Mouse (Mus musculus): ENCODE measurements around the gene Tldc2. TPM values are rescaled to one million over a fixed set of nuclear protein-coding genes. Genes with fewer than 3 reads are reported as not detected.
A peak's percentile ranks its signal among the peaks of the same experiment; 100 is the strongest.

Gene Tldc2
- polyA plus RNA-seq, 1 experiment from 2014 or later: not detected

GRCm38 (mm10) chr2:157129601-157130164 is 42.8 kb downstream of the Tldc2 start:
- DNase-seq: no peak
- peak overlapping the region; percentile 35; the same call in 1 of the 2 replicates for H3K27ac ChIP-seq
- H3K36me3 ChIP-seq: peaks cover 17% of the 10 kb centered on the region
- H3K4me2 ChIP-seq: peak overlapping the region; percentile 25
- H3K9me3 ChIP-seq (replicated peaks): no peaks in the 10 kb centered on the region
- H3K27me3 ChIP-seq: no peaks in the 10 kb centered on the region
- no peak overlapping the region for H3K4me3 ChIP-seq (replicated peaks)
- no peak for ATAC-seq (ENCODE audit: low read depth)
- H3K9ac ChIP-seq: no peak overlapping the region
- H3K4me1 ChIP-seq (replicated peaks): peaks cover 45% of the 10 kb centered on the region
- WGBS (ENCODE audit: insufficient replicate concordance): 61% methylated on average over 11 of the region's 11 CpGs

- H3K4me2 ChIP-seq: peak overlapping the region; percentile 61
- H3K9me3 ChIP-seq (replicated peaks): no peaks in the 10 kb centered on the region
- DNase-seq (no peak), ATAC-seq (ENCODE audit: low read depth) (no peak)
- no peaks in the 10 kb centered on the region for H3K27me3 ChIP-seq
- WGBS (ENCODE audit: insufficient replicate concordance): 40% methylated on average over 8 of the region's 8 CpGs
- peaks cover 9% of the 10 kb centered on the region for H3K36me3 ChIP-seq
- H3K27ac ChIP-seq: peak overlapping the region; percentile 31; the same call in 1 of the 2 replicates
- H3K4me1 ChIP-seq (replicated peaks): peaks cover 52% of the 10 kb centered on the region
- peak overlapping the region; percentile 47 for H3K4me3 ChIP-seq (replicated peaks)
- peak overlapping the region; percentile 66 for H3K9ac ChIP-seq
Measured at GRCm38 (mm10) chr2:157130813-157131514, 44.1 kb downstream of the Tldc2 start.

- H3K27ac ChIP-seq: peak overlapping the region; percentile 19
- H3K4me1 ChIP-seq (replicated peaks): peaks cover 60% of the 10 kb centered on the region
- WGBS (ENCODE audit: insufficient replicate concordance): 89% methylated on average over 1 of the region's 1 CpGs
- H3K4me3 ChIP-seq (replicated peaks): no peak overlapping the region
- no peaks in the 10 kb centered on the region for H3K9me3 ChIP-seq (replicated peaks)
- DNase-seq: no peak
- H3K27me3 ChIP-seq: no peaks in the 10 kb centered on the region
- peaks cover 4% of the 10 kb centered on the region for H3K36me3 ChIP-seq
- no peak for ATAC-seq (ENCODE audit: low read depth)
- no peak overlapping the region; the same call in 1 of the 2 replicates for H3K9ac ChIP-seq
- peak overlapping the region; percentile 20 for H3K4me2 ChIP-seq
Measured at GRCm38 (mm10) chr2:157132086-157132485, 45.2 kb downstream of the Tldc2 start.

GRCm38 (mm10) chr2:157132686-157133540 is 46.1 kb downstream of the Tldc2 start:
- no peak for ATAC-seq (ENCODE audit: low read depth)
- 66% methylated on average over 3 of the region's 3 CpGs for WGBS (ENCODE audit: insufficient replicate concordance)
- Histone ChIP-seq H3K9ac (no peak overlapping the region), H3K9me3 (replicated peaks) (no peaks in the 10 kb centered on the region), H3K4me3 (replicated peaks) (no peak overlapping the region), H3K27ac (peak overlapping the region; percentile 44), H3K27me3 (no peaks in the 10 kb centered on the region), H3K4me2 (peak overlapping the region; percentile 88), H3K4me1 (replicated peaks) (peaks cover 63% of the 10 kb centered on the region), H3K36me3 (peaks cover 4% of the 10 kb centered on the region; the same call in 1 of the 2 replicates)
- DNase-seq: no peak

GRCm38 (mm10) chr2:157133769-157134478 is 47.1 kb downstream of the Tldc2 start:
- 8% methylated on average over 11 of the region's 11 CpGs for WGBS (ENCODE audit: insufficient replicate concordance)
- Histone ChIP-seq H3K4me3 (replicated peaks) (peak overlapping the region; percentile 79), H3K9me3 (replicated peaks) (no peaks in the 10 kb centered on the region), H3K9ac (peak overlapping the region; percentile 90), H3K27ac (peak overlapping the region; percentile 87), H3K4me1 (replicated peaks) (peaks cover 64% of the 10 kb centered on the region), H3K4me2 (peak overlapping the region; percentile 88), H3K27me3 (no peaks in the 10 kb centered on the region), H3K36me3 (no peaks in the 10 kb centered on the region)
- no peak for ATAC-seq (ENCODE audit: low read depth)
- no peak for DNase-seq

DNA sequence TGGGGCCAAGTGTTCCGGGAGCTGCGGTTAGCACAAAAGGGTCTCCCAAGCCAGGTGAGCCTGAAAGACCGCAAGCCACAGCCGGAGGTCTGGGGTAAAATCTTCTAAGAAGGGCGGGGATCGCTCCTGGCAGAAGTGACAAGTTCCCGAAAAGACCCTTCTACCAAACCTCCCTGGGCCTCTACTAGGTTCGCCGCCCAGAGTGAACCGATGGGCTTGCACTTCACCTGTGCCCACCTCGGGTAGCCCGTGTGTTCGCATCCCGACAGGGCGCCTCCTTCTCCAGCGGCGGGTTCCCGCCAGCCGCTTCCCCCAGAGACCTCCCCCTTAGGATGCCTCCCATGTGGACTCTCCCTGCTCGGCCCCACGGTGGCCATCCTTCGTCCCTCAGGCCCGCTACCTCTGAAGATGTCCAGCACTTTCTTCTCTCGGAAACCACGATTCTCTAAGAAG is 47.6 kb downstream of the Tldc2 start:
- H3K9ac ChIP-seq: peak overlapping the region; percentile 90
- DNase-seq (peak; percentile 43), ATAC-seq (ENCODE audit: low read depth) (peak; percentile 57)
- peak overlapping the region; percentile 79 for H3K4me3 ChIP-seq (replicated peaks)
- H3K27me3 ChIP-seq: no peaks in the 10 kb centered on the region
- no peaks in the 10 kb centered on the region for H3K9me3 ChIP-seq (replicated peaks)
- peaks cover 61% of the 10 kb centered on the region for H3K4me1 ChIP-seq (replicated peaks)
- H3K36me3 ChIP-seq: no peaks in the 10 kb centered on the region
- H3K27ac ChIP-seq: peak overlapping the region; percentile 87
- H3K4me2 ChIP-seq: peak overlapping the region; percentile 88
- under 1% methylated on average over 25 of the region's 25 CpGs for WGBS (ENCODE audit: insufficient replicate concordance)

- H3K36me3 ChIP-seq: no peaks in the 10 kb centered on the region
- peak within 1 kb of the TSS; percentile 90 for H3K9ac ChIP-seq
- peak within 1 kb of the TSS; percentile 79 for H3K4me3 ChIP-seq (replicated peaks)
- WGBS (ENCODE audit: insufficient replicate concordance): 0% methylated on average over 32 of the region's 32 CpGs
- H3K27ac ChIP-seq: peak within 1 kb of the TSS; percentile 91
- H3K9me3 ChIP-seq (replicated peaks): no peaks in the 10 kb centered on the region
- peak; percentile 97 for DNase-seq
- no peaks in the 10 kb centered on the region for H3K27me3 ChIP-seq
- ATAC-seq (ENCODE audit: low read depth): peak; percentile 98
- H3K4me1 ChIP-seq (replicated peaks): peaks cover 58% of the 10 kb centered on the region
- H3K4me2 ChIP-seq: peak within 1 kb of the TSS; percentile 88
Measured at GRCm38 (mm10) chr2:157135014-157135413, 48.2 kb downstream of the Tldc2 start, which contains the start of gene Samhd1. Samhd1 (minus strand) TSS chr2:157135265.

DNA sequence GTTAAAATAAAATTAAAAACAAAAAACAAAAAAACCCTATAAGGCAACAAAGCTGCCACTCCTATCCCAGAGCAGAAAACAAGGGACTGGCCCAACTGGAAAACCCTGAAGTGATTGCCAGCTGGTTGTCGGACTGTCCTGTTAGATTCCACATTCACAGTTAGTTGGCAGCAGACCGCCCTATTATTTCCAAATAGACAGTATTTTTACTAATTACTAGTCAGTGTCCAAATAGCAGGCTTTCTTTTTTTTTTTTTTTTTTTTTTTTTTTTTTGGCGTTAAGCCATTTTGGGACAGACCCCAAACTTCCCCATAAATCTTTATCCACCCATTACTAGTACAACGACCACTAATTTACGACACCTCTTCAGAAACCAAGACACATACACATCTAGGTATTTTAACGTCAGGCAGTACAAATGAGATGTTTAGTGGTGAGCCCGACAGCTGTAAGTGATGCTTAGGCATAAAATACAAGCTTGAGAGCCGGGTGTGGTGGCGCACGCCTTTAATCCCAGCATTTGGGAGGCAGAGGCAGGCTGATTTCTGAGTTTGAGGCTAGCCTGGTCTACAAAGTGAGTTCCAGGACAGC is 48.8 kb downstream of the Tldc2 start:
- 84% methylated on average over 10 of the region's 10 CpGs for WGBS (ENCODE audit: insufficient replicate concordance)
- Histone ChIP-seq H3K9ac (peak overlapping the region; percentile 66), H3K9me3 (replicated peaks) (no peaks in the 10 kb centered on the region), H3K4me1 (replicated peaks) (peaks cover 55% of the 10 kb centered on the region), H3K4me3 (replicated peaks) (peak overlapping the region; percentile 79), H3K27ac (peak overlapping the region; percentile 91), H3K4me2 (peak overlapping the region; percentile 88), H3K27me3 (no peaks in the 10 kb centered on the region), H3K36me3 (no peaks in the 10 kb centered on the region)
- DNase-seq: no peak
- ATAC-seq (ENCODE audit: low read depth): no peak

GRCm38 (mm10) chr2:157136176-157136575 is 49.3 kb downstream of the Tldc2 start:
- H3K4me3 ChIP-seq (replicated peaks): no peak overlapping the region
- peaks cover 49% of the 10 kb centered on the region for H3K4me1 ChIP-seq (replicated peaks)
- H3K9ac ChIP-seq: no peak overlapping the region
- H3K9me3 ChIP-seq (replicated peaks): no peaks in the 10 kb centered on the region
- WGBS (ENCODE audit: insufficient replicate concordance): 80% methylated on average over 4 of the region's 4 CpGs
- H3K27me3 ChIP-seq: no peaks in the 10 kb centered on the region
- H3K27ac ChIP-seq: peak overlapping the region; percentile 91
- H3K36me3 ChIP-seq: no peaks in the 10 kb centered on the region
- ATAC-seq (ENCODE audit: low read depth) (no peak), DNase-seq (no peak)
- H3K4me2 ChIP-seq: no peak overlapping the region

- DNase-seq (no peak), ATAC-seq (ENCODE audit: low read depth) (no peak)
- H3K4me2 ChIP-seq: no peak overlapping the region
- no peaks in the 10 kb centered on the region for H3K9me3 ChIP-seq (replicated peaks)
- no peaks in the 10 kb centered on the region for H3K27me3 ChIP-seq
- H3K27ac ChIP-seq: peak overlapping the region; percentile 41; the same call in 1 of the 2 replicates
- H3K9ac ChIP-seq: no peak overlapping the region
- no peaks in the 10 kb centered on the region for H3K36me3 ChIP-seq
- H3K4me1 ChIP-seq (replicated peaks): peaks cover 48% of the 10 kb centered on the region
- no peak overlapping the region for H3K4me3 ChIP-seq (replicated peaks)
- WGBS (ENCODE audit: insufficient replicate concordance): 60% methylated on average over 2 of the region's 2 CpGs
Measured at GRCm38 (mm10) chr2:157136646-157137045, 49.8 kb downstream of the Tldc2 start.
